Mouse (Mus musculus) right cerebral cortex, postnatal 36 days (tissue): ENCODE results near the gene Bves.
A peak's percentile ranks its signal among the peaks of the same experiment; 100 is the strongest.
"Not testable (repeated sequence)": the region's sequence is repeated elsewhere in the genome, so short reads cannot be mapped to it uniquely, and the experiment has no call there.

Experiments
- DNase-seq, 2 experiments: peaks; one replicate each; pipeline ENCODE4 v3.0.0; 2022; ENCODE audit warnings: low spot score in 2 of 2, mixed read lengths in 1 of 2

Gene Bves

DNA sequence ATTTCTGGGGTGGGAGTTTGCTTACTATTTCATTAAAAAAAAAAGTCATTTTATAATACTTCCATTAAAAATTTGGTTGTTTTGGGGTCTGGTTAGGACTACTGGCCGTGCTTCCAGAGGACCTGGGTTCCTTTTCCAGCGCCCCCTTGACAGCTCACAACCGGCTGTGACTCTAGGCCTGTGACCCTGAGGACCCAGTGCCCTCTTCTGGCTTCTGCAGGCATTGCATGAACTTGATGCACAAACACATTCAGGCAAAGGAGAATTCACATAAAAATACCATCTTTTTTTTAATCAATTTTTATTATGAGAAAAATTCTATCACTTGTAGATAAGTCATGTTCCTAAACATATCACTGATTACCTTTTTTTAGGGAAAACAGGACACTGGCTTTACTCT, 12.6 kb downstream of the Bves start:
- not testable (repeated sequence) for DNase-seq

GRCm38 (mm10) chr10:45356091-45356490, 20.5 kb downstream of the Bves start:
- DNase-seq = no peak

DNA sequence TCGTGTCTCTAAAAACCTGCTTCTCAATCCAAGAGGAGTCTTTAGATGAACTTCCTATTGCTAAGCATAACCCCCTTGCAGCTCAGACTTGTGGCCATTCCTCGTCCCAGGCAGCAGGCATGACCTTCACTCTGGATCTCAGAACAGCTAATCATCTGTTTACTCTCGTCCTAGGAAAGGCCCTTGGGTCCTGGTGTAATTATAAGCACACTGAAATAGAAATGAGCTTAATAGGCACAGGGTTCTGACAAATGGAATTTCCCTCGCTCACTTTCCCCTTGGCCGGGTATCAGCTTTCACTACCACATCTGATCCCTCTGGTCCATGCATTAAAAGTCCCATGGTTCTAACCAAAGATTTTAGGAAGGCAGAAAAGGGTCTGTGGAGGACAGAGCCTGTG, 27.8 kb downstream of the Bves start:
- no peak for DNase-seq

GRCm38 (mm10) chr10:45366987-45367705, 31.6 kb downstream of the Bves start:
- no peak for DNase-seq

GRCm38 (mm10) chr10:45369639-45370038, 34.1 kb downstream of the Bves start:
- no peak for DNase-seq

GRCm38 (mm10) chr10:45370545-45370944, 35.0 kb downstream of the Bves start:
- DNase-seq = no peak

DNA sequence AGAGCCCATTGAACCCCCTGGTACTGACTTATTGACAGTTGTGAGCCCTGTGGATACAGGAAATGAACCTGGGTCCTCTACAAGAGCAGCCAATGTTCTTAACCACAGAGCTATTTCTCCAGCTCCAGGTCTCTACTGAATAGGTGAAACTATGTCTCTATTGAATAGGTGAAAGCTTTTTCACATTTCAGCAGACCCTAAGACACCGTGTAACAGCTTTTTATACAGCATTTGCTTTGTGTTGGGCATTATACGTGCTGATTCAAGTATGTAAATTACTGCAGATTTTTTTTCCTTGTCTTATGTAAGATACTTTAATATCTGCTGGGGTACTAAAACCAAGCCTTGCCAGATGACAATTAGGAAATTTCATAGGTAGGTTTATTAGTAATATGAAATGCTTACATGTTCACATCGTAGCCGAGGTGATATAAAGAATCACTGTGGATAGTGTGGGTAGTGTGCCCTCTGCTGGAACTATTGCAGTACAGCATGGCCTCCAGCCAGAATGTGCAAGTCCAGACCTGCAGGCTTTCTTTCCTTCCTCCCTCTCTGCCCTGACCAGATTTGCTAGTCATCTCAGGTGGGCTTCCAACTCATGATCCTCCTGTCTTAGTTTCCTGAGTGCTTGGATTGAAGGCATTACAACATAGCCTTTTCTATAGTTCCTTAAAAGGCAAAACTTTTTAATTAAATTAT, 37.6 kb downstream of the Bves start:
- DNase-seq = peak; percentile 54 to 59

- no peak for DNase-seq
These were observed 42.7 kb downstream of the Bves start for GRCm38 (mm10) chr10:45378269-45378668.

- no peak for DNase-seq
These were observed 46.5 kb downstream of the Bves start for GRCm38 (mm10) chr10:45381937-45382636.

DNA sequence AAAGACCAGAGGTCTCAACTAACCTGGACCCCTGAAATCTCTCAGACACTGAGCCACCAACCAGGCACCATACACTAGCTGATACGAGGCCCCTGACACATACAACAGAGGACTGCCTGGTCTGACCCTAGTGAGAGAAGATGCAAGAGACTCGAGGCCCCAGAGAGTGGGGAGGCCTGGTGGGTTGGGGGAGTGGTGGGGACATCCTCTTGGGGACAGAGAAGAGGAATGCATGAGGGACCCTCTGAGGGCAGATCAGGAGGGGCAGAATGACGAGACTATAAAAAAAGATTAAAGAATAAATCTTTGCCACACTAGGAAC, 47.0 kb downstream of the Bves start:
- DNase-seq = no peak

DNA sequence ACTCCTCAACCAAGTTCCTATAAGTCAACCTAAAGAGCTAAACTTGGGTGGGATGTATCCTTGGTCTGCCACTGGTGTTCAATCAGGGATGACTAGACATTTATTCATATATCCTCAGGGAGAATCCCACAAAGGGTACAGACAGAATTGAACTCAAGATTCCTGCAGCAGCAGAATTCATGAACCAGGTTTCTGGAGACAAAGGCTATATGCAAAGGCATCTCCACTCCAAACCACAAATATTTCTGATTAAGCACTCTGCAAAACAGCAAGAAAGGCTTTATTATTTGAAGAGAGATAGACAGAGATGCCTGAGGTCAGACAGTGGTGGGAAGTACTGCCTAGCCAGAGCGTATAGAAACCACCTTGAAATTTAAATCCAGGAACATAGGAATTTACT, 62.6 kb downstream of the Bves start:
- no peak for DNase-seq

- no peak for DNase-seq
These were observed 64.2 kb downstream of the Bves start for GRCm38 (mm10) chr10:45399702-45400243.

- no peak for DNase-seq
These were observed 75.2 kb downstream of the Bves start for GRCm38 (mm10) chr10:45410624-45411341.

DNA sequence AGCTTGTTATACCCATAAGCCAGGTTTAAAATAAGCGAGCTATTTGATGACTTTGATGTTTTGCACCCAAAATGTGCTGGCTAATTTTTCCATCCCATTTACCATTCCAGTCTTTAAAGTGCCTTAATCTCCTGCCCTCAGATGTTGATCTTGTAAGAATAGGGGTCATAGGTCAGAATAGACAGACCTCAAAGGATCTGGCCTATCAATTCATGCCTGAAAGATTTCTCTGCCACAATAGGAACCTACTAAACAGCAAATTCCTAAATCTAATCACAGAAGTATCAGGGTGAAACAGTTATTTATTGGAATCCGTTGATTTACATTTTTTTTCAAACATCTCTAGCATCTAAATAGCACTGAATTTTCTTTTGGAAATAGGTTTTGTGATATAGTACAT, 76.2 kb downstream of the Bves start:
- DNase-seq = no peak

DNA sequence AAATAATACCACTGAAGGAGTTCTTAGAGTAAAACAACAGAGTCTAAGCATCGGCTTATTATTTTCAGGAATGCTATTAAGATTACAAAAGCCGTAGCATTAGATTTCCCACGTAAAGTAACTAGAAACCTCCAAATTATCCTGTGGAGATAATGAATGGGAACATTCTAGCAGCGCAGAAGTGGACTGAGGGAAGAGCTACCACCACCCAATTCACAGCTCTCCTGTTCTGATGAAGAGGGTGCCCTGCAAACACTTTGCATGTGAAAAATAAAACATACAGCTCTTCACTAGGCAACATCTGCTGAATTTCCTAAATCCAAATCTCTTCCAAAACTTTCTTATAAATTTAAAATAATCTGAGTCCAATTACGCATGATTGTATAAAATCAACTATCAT, 76.6 kb downstream of the Bves start:
- DNase-seq = no peak
